Mouse (Mus musculus): Measurements from ENCODE around the gene Zfp786. TPM values are rescaled to one million over a fixed set of nuclear protein-coding genes. Genes with fewer than 3 reads are reported as not detected.

Gene Zfp786
- polyA plus RNA-seq, 1 experiment from 2014 or later = 1.9 TPM

- Histone ChIP-seq H3K9me3 (replicated peaks; ENCODE audit: low read length) (no peaks in the 10 kb centered on the region), H3K4me1 (replicated peaks; ENCODE audit: insufficient read depth, low read length) (no peaks in the 10 kb centered on the region), H3K4me2 (ENCODE audit: low read length) (no peak overlapping the region), H3K27ac (no peak overlapping the region), H3K9ac (ENCODE audit: low read depth, low read length) (no peak overlapping the region), H3K4me3 (replicated peaks; ENCODE audit: low read depth, low read length) (no peak overlapping the region), H3K36me3 (ENCODE audit: insufficient read depth, low read length) (no peaks in the 10 kb centered on the region), H3K27me3 (ENCODE audit: insufficient read depth, low read length) (no peaks in the 10 kb centered on the region)
- DNase-seq (ENCODE audit: low spot score) (peak; percentile 86), ATAC-seq (replicated peaks; ENCODE audit: low FRiP score, low read depth) (no peak)
- TF ChIP-seq CTCF (IDR thresholded peaks at IDR 0.05; ENCODE audit: low read depth) = peak; percentile 81
- WGBS = 17% methylated on average over 1 of the region's 1 CpGs
Observed at GRCm38 (mm10) chr6:47828950-47829349, 1.7 kb downstream of the Zfp786 start.

DNA sequence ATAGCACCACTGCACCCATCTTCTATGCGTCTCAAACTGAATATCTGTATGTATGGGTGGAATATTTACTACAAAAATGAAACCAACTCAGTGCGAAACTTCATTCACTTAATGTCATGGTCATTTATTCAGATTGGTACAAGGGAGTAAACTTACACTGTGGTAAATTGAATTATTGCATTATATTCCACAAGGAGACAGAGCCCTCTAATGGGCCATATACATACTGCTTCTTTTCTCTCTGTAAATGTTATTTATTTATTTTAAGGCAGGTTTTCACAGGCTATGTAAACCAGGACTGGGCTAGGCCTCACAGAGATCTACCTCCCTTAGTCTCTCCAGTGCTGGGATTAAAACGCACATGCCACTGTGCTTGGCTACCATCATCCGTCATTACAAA is 3.2 kb downstream of the Zfp786 start:
- no peaks in the 10 kb centered on the region for H3K9me3 ChIP-seq (replicated peaks; ENCODE audit: low read length)
- no peak overlapping the region for H3K9ac ChIP-seq (ENCODE audit: low read depth, low read length)
- WGBS = 88% methylated on average over 4 of the region's 4 CpGs
- ATAC-seq (replicated peaks; ENCODE audit: low FRiP score, low read depth) (no peak), DNase-seq (ENCODE audit: low spot score) (no peak)
- TF ChIP-seq CTCF (IDR thresholded peaks at IDR 0.05; ENCODE audit: low read depth) = peak; percentile 26; the same call in 1 of the 2 replicates
- no peaks in the 10 kb centered on the region for H3K27me3 ChIP-seq (ENCODE audit: insufficient read depth, low read length)
- no peak overlapping the region for H3K4me2 ChIP-seq (ENCODE audit: low read length)
- no peaks in the 10 kb centered on the region for H3K4me1 ChIP-seq (replicated peaks; ENCODE audit: insufficient read depth, low read length)
- H3K4me3 ChIP-seq (replicated peaks; ENCODE audit: low read depth, low read length) = no peak overlapping the region
- H3K27ac ChIP-seq = no peak overlapping the region
- H3K36me3 ChIP-seq (ENCODE audit: insufficient read depth, low read length) = no peaks in the 10 kb centered on the region

DNA sequence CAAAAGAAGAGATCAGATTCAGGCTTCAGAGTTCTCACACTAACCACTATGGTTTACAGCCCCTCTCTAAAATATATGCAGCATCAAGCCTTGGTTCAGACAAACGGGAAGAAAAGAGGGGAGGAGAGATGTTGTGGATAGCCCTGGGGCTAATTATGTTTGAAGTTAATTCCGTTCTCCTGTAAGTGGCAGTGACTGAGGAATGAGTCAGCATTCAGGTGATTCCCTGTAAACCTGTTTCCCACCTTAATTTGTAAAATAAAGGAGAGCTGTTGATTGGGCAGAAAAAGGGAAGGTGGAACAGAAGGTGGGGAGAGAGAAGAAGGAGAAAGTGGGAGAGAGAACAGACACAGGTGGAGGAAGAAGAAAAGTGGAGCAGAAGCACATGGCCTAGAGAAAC is 6.4 kb downstream of the Zfp786 start:
- no peak overlapping the region for H3K9ac ChIP-seq (ENCODE audit: low read depth, low read length)
- no peak overlapping the region for H3K4me2 ChIP-seq (ENCODE audit: low read length)
- no peak for ATAC-seq (replicated peaks; ENCODE audit: low FRiP score, low read depth)
- H3K36me3 ChIP-seq (ENCODE audit: insufficient read depth, low read length) = peaks cover 5% of the 10 kb centered on the region; the same call in 1 of the 2 replicates
- DNase-seq (ENCODE audit: low spot score) = no peak
- H3K4me3 ChIP-seq (replicated peaks; ENCODE audit: low read depth, low read length) = no peak overlapping the region
- no peaks in the 10 kb centered on the region for H3K27me3 ChIP-seq (ENCODE audit: insufficient read depth, low read length)
- WGBS = 59% methylated on average over 2 of the region's 2 CpGs
- H3K27ac ChIP-seq = no peak overlapping the region
- no peak for TF ChIP-seq CTCF (IDR thresholded peaks at IDR 0.05; ENCODE audit: low read depth)
- no peaks in the 10 kb centered on the region for H3K4me1 ChIP-seq (replicated peaks; ENCODE audit: insufficient read depth, low read length)
- no peaks in the 10 kb centered on the region for H3K9me3 ChIP-seq (replicated peaks; ENCODE audit: low read length)

- DNase-seq (ENCODE audit: low spot score) (no peak), ATAC-seq (replicated peaks; ENCODE audit: low FRiP score, low read depth) (no peak)
- no peak overlapping the region for H3K4me3 ChIP-seq (replicated peaks; ENCODE audit: low read depth, low read length)
- H3K4me2 ChIP-seq (ENCODE audit: low read length) = no peak overlapping the region
- 92% methylated on average over 6 of the region's 6 CpGs for WGBS
- no peak overlapping the region for H3K9ac ChIP-seq (ENCODE audit: low read depth, low read length)
- no peak for TF ChIP-seq CTCF (IDR thresholded peaks at IDR 0.05; ENCODE audit: low read depth)
- no peaks in the 10 kb centered on the region for H3K27me3 ChIP-seq (ENCODE audit: insufficient read depth, low read length)
- H3K9me3 ChIP-seq (replicated peaks; ENCODE audit: low read length) = no peaks in the 10 kb centered on the region
- no peaks in the 10 kb centered on the region for H3K4me1 ChIP-seq (replicated peaks; ENCODE audit: insufficient read depth, low read length)
- H3K36me3 ChIP-seq (ENCODE audit: insufficient read depth, low read length) = peaks cover 5% of the 10 kb centered on the region; the same call in 1 of the 2 replicates
- no peak overlapping the region for H3K27ac ChIP-seq
Observed at GRCm38 (mm10) chr6:47821776-47822175, 8.9 kb downstream of the Zfp786 start.

DNA sequence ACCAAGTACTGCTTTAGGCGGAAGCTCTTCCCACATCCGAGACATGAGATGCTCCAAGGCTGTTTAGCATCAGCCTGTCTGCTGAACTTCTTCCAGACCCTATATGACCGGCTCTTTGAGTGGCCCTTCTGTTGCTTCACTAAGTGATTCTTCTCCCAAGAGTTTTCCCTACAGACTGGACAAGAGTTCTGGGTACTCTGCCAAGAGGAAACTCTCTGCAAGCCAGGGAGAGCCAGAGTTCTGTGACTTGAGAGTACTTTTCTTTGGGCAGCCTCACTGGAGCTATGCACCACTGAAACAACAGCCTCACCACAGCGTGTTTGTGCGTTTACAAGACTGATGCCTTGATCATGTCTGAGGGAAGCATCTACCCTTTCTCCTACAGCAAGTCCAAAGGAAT is 9.4 kb downstream of the Zfp786 start:
- Histone ChIP-seq H3K9me3 (replicated peaks; ENCODE audit: low read length) (no peaks in the 10 kb centered on the region), H3K4me3 (replicated peaks; ENCODE audit: low read depth, low read length) (no peak overlapping the region), H3K4me2 (ENCODE audit: low read length) (no peak overlapping the region), H3K36me3 (ENCODE audit: insufficient read depth, low read length) (peaks cover 5% of the 10 kb centered on the region; the same call in 1 of the 2 replicates), H3K27me3 (ENCODE audit: insufficient read depth, low read length) (no peaks in the 10 kb centered on the region), H3K9ac (ENCODE audit: low read depth, low read length) (no peak overlapping the region), H3K4me1 (replicated peaks; ENCODE audit: insufficient read depth, low read length) (no peaks in the 10 kb centered on the region), H3K27ac (no peak overlapping the region)
- DNase-seq (ENCODE audit: low spot score) = no peak
- 95% methylated on average over 5 of the region's 5 CpGs for WGBS
- TF ChIP-seq CTCF (IDR thresholded peaks at IDR 0.05; ENCODE audit: low read depth) = no peak
- no peak for ATAC-seq (replicated peaks; ENCODE audit: low FRiP score, low read depth)

GRCm38 (mm10) chr6:47819626-47820325 is 10.9 kb downstream of the Zfp786 start:
- H3K36me3 ChIP-seq (ENCODE audit: insufficient read depth, low read length) = peaks cover 5% of the 10 kb centered on the region; the same call in 1 of the 2 replicates
- H3K27ac ChIP-seq = no peak overlapping the region
- no peak overlapping the region for H3K4me3 ChIP-seq (replicated peaks; ENCODE audit: low read depth, low read length)
- DNase-seq (ENCODE audit: low spot score) (no peak), ATAC-seq (replicated peaks; ENCODE audit: low FRiP score, low read depth) (no peak)
- no peaks in the 10 kb centered on the region for H3K9me3 ChIP-seq (replicated peaks; ENCODE audit: low read length)
- no peaks in the 10 kb centered on the region for H3K4me1 ChIP-seq (replicated peaks; ENCODE audit: insufficient read depth, low read length)
- H3K27me3 ChIP-seq (ENCODE audit: insufficient read depth, low read length) = no peaks in the 10 kb centered on the region
- H3K4me2 ChIP-seq (ENCODE audit: low read length) = no peak overlapping the region
- 91% methylated on average over 23 of the region's 23 CpGs for WGBS
- no peak overlapping the region for H3K9ac ChIP-seq (ENCODE audit: low read depth, low read length)
- TF ChIP-seq CTCF (IDR thresholded peaks at IDR 0.05; ENCODE audit: low read depth) = no peak
